Mouse (Mus musculus): ENCODE results near the gene Myh7. TPM values are rescaled to one million over a fixed set of nuclear protein-coding genes. Genes with fewer than 3 reads are reported as not detected.
"Not testable (repeated sequence)": the region's sequence is repeated elsewhere in the genome, so short reads cannot be mapped to it uniquely, and the experiment has no call there.

The Myh7 gene
- total RNA-seq (2014; rRNA removed) (8.5 and 9.3 TPM in 2 replicates), polyA plus RNA-seq (2015; fragmentation: Nextera tagmentation; extraction: Ambion mirVana) (8.8 and 9.6 TPM in 2 replicates)

DNA sequence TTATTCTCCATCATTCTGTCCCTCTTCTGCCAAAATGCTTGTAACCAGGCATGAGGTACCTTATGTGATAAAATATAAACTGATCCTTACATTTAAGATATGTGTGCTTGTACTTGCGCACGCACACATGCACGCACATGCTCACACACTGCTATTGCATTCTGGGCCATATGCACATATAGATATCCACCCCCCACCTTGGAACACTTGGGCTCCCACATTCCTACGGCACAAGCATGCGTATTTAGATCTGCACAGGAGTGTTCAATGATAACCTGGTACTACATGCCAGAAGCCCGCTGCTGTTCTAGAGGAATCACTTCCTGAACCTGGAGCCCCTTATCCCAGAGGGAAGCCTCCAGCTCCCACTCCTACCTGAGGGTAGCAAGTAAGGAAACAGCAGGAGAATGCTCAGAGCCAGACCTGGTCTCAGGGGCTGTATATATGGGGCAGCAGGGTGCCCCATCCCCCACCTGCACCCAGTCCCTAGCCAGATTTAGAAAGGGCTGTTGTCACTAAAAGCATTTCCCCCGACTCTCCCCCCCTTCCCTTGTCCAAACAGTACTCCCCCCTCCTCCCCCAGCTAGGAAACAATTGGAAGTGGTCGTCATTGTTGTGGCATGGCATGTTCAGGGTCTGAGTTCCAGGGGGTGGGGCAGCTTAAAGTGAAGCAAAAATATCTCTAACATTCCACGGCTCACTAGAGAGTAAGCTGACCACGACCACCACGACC is at the start of gene Myh7:
TSS of gene Myh7 (minus strand) at position 491 of the 733 bp plus-strand sequence.
- Histone ChIP-seq H3K4me2 (ENCODE audit: low read depth) (0 out of 2 replicates have a peak within 1 kb of the TSS, but pooled peaks have one; percentile 15), H3K36me3 (ENCODE audit: insufficient read depth) (no peaks in the 10 kb centered on the region), H3K9me3 (ENCODE audit: low read length) (no peaks in the 10 kb centered on the region), H3K27ac (ENCODE audit: low read depth, low read length) (peak within 1 kb of the TSS; percentile 96), H3K27me3 (ENCODE audit: insufficient read depth, low read length) (no peaks in the 10 kb centered on the region), H3K9ac (peak within 1 kb of the TSS; percentile 40; the same call in 1 of the 2 replicates), H3K4me3 (ENCODE audit: low read depth, low read length) (no peak within 1 kb of the TSS), H3K4me1 (ENCODE audit: insufficient read depth) (peaks cover 25% of the 10 kb centered on the region)
- no peak for TF ChIP-seq CTCF (IDR thresholded peaks at IDR 0.05; ENCODE audit: low read depth)
- 51% methylated on average over 11 of the region's 11 CpGs for WGBS
- DNase-seq (no peak), ATAC-seq (no peak)

DNA sequence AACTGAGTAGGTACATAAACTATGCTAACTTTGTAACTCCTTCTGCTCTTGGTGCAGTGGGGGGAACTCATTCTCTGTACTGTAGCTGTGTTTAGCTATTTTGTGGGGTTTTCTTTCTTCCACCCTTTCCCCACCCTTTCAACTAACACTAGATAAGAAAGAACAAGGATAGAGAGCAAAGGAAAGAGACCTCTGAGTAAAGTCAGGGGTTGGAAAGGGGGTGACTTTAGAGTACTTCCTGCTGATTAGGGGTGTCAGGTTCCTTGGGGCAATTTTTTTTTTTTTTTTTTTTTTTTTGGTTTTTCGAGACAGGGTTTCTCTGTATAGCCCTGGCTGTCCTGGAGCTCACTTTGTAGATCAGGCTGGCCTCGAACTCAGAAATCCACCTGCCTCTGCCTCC is 49.3 kb upstream of the Myh7 start:
- WGBS, result no CpG with 5 or more reads among the region's 2 CpGs
- ATAC-seq; H3K36me3 ChIP-seq (ENCODE audit: insufficient read depth); H3K27me3 ChIP-seq (ENCODE audit: insufficient read depth, low read length); H3K9me3 ChIP-seq (ENCODE audit: low read length); H3K9ac ChIP-seq; H3K27ac ChIP-seq (ENCODE audit: low read depth, low read length); DNase-seq; H3K4me3 ChIP-seq (ENCODE audit: low read depth, low read length); H3K4me1 ChIP-seq (ENCODE audit: insufficient read depth); H3K4me2 ChIP-seq (ENCODE audit: low read depth): not testable (repeated sequence)

DNA sequence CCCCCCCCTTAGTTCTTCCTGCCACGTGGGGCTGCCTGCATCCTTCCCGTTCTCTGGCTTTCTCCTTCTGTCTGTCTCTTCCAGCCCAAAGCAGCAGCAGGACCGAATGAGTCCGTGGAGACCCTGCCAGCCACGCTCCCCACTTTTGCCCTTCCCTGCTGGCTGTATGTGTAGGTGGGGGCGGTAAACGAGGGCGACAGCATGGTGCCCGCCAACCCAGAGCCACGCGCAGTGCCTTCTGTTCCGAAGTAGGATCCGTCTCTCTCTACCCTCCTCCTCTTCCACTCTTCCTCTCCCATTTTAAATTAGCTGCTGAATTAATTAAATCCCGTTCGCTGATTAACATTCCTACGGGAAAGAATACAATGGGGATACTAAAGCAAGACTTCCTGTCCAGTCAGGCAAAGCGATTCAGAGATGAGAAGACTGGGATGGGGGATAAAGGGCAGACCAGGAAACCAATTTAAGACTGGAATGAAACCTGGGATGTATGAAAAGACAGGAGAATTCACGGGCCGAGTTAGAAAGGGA is 38.3 kb upstream of the Myh7 start:
- ATAC-seq (peak; percentile 58), DNase-seq (peak; percentile 60)
- H3K36me3 ChIP-seq (ENCODE audit: insufficient read depth), result no peaks in the 10 kb centered on the region
- H3K27me3 ChIP-seq (ENCODE audit: insufficient read depth, low read length), result no peaks in the 10 kb centered on the region
- peaks cover 15% of the 10 kb centered on the region for H3K4me1 ChIP-seq (ENCODE audit: insufficient read depth)
- no peaks in the 10 kb centered on the region for H3K9me3 ChIP-seq (ENCODE audit: low read length)
- TF ChIP-seq CTCF (IDR thresholded peaks at IDR 0.05; ENCODE audit: low read depth), result no peak
- 0 out of 2 replicates have a peak overlapping the region, but pooled peaks have one; percentile 0 for H3K4me3 ChIP-seq (ENCODE audit: low read depth, low read length)
- peak overlapping the region; percentile 54 for H3K27ac ChIP-seq (ENCODE audit: low read depth, low read length)
- peak overlapping the region; percentile 37; the same call in 1 of the 2 replicates for H3K9ac ChIP-seq
- peak overlapping the region; percentile 42 for H3K4me2 ChIP-seq (ENCODE audit: low read depth)
- 8% methylated on average over 19 of the region's 19 CpGs for WGBS

DNA sequence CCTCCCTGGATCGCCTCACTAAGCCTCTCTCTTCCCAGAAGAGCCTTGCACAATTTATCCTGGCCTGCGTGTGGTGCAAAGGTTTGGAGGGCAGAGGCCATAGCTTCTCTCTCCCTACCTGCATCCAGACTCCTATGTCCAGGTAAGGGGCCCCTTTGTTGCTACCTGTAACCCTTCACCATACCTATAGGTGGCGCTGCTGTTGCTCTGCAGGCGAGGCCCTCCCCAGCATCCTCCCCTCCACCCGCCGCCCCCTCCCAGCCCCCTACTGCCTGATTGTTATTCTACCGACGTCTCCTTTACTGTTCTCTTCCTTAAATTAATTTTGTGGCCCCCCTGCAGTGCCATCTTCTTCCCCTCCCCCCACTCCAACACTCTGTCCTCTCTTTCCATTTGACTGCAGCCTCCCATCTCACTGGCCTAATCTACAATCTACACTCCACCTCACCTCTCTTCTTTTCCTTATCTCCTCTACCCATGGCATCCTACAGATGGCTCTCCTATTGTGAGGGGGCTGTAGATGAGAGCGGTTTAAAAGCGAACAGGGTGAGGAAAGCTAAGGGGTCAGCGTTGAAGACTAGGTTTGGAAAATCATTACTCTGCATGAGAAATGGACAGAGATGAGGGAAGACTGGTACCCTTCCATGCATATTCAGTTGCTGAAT is 34.7 kb upstream of the Myh7 start:
- no peak overlapping the region; the same call in none of the 2 replicates for H3K9ac ChIP-seq
- peaks cover 10% of the 10 kb centered on the region; the same call in 1 of the 2 replicates for H3K36me3 ChIP-seq (ENCODE audit: insufficient read depth)
- H3K4me1 ChIP-seq (ENCODE audit: insufficient read depth), result peaks cover 15% of the 10 kb centered on the region
- peak; percentile 76 for DNase-seq
- H3K4me3 ChIP-seq (ENCODE audit: low read depth, low read length), result no peak overlapping the region
- no peaks in the 10 kb centered on the region for H3K27me3 ChIP-seq (ENCODE audit: insufficient read depth, low read length)
- peak overlapping the region; percentile 29; the same call in 1 of the 2 replicates for H3K4me2 ChIP-seq (ENCODE audit: low read depth)
- no peaks in the 10 kb centered on the region for H3K9me3 ChIP-seq (ENCODE audit: low read length)
- peak overlapping the region; percentile 86 for H3K27ac ChIP-seq (ENCODE audit: low read depth, low read length)
- 9% methylated on average over 11 of the region's 11 CpGs for WGBS
- peak; percentile 71 for TF ChIP-seq CTCF (IDR thresholded peaks at IDR 0.05; ENCODE audit: low read depth)
- peak; percentile 44; the same call in 1 of the 2 replicates for ATAC-seq

DNA sequence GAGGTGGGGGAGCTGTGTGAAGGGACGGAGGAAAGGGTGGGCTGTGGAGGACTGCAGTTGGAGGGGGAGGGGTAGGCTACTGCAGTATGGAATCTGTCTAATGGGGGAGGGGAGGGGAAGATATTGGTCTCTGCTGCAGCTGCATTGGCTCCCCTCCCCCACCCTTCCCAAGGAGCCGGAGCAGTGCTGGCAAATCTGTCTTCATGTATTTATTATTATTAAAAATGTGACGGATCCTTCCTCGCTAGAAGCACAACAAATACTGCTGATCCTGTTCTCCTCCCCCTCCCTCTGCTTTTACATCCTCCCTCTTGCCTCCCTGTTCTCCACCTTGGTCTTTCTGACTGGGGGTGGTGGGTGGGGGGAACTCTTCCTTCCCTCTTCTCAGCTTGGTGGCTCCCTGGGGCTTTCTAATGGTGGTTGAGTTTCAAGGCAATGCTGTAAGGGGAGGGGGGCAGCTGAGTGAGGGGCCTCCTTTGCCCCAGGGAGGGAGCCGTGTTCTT is 34.0 kb upstream of the Myh7 start:
- ATAC-seq (peak; percentile 38), DNase-seq (peak; percentile 63)
- Histone ChIP-seq H3K27ac (ENCODE audit: low read depth, low read length) (peak overlapping the region; percentile 86), H3K4me2 (ENCODE audit: low read depth) (peak overlapping the region; percentile 29), H3K9me3 (ENCODE audit: low read length) (no peaks in the 10 kb centered on the region), H3K9ac (peak overlapping the region; percentile 40), H3K4me3 (ENCODE audit: low read depth, low read length) (no peak overlapping the region), H3K36me3 (ENCODE audit: insufficient read depth) (peaks cover 15% of the 10 kb centered on the region), H3K27me3 (ENCODE audit: insufficient read depth, low read length) (no peaks in the 10 kb centered on the region), H3K4me1 (ENCODE audit: insufficient read depth) (peaks cover 15% of the 10 kb centered on the region)
- no peak for TF ChIP-seq CTCF (IDR thresholded peaks at IDR 0.05; ENCODE audit: low read depth)
- WGBS, result 4% methylated on average over 5 of the region's 5 CpGs

DNA sequence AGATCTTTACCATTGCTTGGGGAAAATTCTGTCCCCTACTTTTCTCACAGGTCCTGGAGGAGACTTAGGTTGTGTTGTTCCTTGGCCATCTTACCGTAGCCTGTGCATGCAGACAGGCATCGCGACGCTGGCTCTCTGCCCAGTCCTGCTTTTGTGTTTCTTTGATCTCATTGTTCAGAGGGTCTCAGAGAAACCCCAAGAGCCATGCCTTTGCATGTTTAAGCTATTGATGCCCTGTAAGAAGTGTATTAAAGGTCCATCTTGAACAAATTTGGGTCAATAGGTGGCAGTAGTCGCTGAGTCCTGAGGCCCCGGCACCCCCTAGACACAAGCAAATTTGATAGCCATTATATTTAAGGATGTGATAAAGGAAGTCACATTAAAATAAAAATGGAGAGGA is 33.2 kb upstream of the Myh7 start:
- Histone ChIP-seq H3K4me3 (ENCODE audit: low read depth, low read length) (no peak overlapping the region), H3K9ac (no peak overlapping the region), H3K27me3 (ENCODE audit: insufficient read depth, low read length) (no peaks in the 10 kb centered on the region), H3K9me3 (ENCODE audit: low read length) (no peaks in the 10 kb centered on the region), H3K36me3 (ENCODE audit: insufficient read depth) (peaks cover 23% of the 10 kb centered on the region), H3K27ac (ENCODE audit: low read depth, low read length) (peak overlapping the region; percentile 86), H3K4me1 (ENCODE audit: insufficient read depth) (peaks cover 15% of the 10 kb centered on the region), H3K4me2 (ENCODE audit: low read depth) (no peak overlapping the region)
- 2% methylated on average over 6 of the region's 6 CpGs for WGBS
- peak; percentile 25; the same call in 1 of the 2 replicates for ATAC-seq
- peak; percentile 54 for DNase-seq
- TF ChIP-seq CTCF (IDR thresholded peaks at IDR 0.05; ENCODE audit: low read depth), result peak; percentile 55

All from forebrain, postnatal 0 days (tissue).